Mouse (Mus musculus) lung, embryonic 16.5 days (tissue): ENCODE data around the gene Psmg3. TPM values are rescaled to one million over a fixed set of nuclear protein-coding genes. Genes with fewer than 3 reads are reported as not detected.

Experiments used
- ATAC-seq: fragments of 200-750 bp; cut with Nextera tagmentation; 2 replicates; pipeline ENCODE4 v1.8.0; 2017; ENCODE audit warnings: low read depth, mild to moderate bottlenecking, moderate library complexity
- H3K27ac ChIP-seq: fragments of 300-500 bp; sonication (generic); 2 replicates; pipeline ENCODE4 v1.5.1; 2014; ENCODE audit warnings: mild to moderate bottlenecking, control low read depth, low read length
- H3K27me3 ChIP-seq: fragments of 300-500 bp; sonication (generic); 2 replicates; pipeline ENCODE4 v1.6.1; 2014; ENCODE audit warnings: low read depth, low read length, mixed read lengths; ENCODE audit not compliant: control insufficient read depth, insufficient read depth
- H3K36me3 ChIP-seq: fragments of 300-500 bp; sonication (generic); 2 replicates; pipeline ENCODE4 v1.6.1; 2014; ENCODE audit warnings: low read length; ENCODE audit not compliant: control insufficient read depth, insufficient read depth
- H3K4me1 ChIP-seq: fragments of 300-500 bp; sonication (generic); replicated peaks from 2 replicates; pipeline ENCODE4 v1.6.1; 2014; ENCODE audit warnings: low read length, mixed read lengths; ENCODE audit not compliant: control insufficient read depth, insufficient read depth
- H3K4me2 ChIP-seq: fragments of 300-500 bp; sonication (generic); 2 replicates; pipeline ENCODE4 v1.6.1; 2014; ENCODE audit warnings: low read depth, low read length, control low read depth
- H3K4me3 ChIP-seq: fragments of 300-500 bp; sonication (generic); 2 replicates; pipeline ENCODE4 v1.5.1; 2014; ENCODE audit warnings: mild to moderate bottlenecking, low read length, control low read depth
- H3K9ac ChIP-seq: fragments of 300-500 bp; sonication (generic); 2 replicates; pipeline ENCODE4 v1.6.1; 2014; ENCODE audit warnings: low read length, control low read depth
- H3K9me3 ChIP-seq: fragments of 300-500 bp; sonication (generic); 2 replicates; pipeline ENCODE4 v1.6.1; 2016; ENCODE audit warnings: low read length; ENCODE audit not compliant: control insufficient read depth
- WGBS: fragments of 180-500 bp; shearing (Covaris S2); extraction: QIAGEN DNeasy Blood & Tissue Kit; methylation state at CpG from one replicate; pipeline ENCODE4 v1.1.7; 2014; 5-methylcytosine and 5-hydroxymethylcytosine counted together
- polyA plus RNA-seq: library from polyadenylated mRNA; unstranded; fragments of >200 nt; fragmentation: Nextera tagmentation; extraction: Ambion mirVana; gene quantifications from 2 replicates; pipeline ENCODE4 v1.2.1, GENCODE M21; 2015

Psmg3 gene
- polyA plus RNA-seq = 69.5 and 75.9 TPM in 2 replicates

- H3K27ac ChIP-seq = peak within 1 kb of the TSS; percentile 59
- H3K4me1 ChIP-seq = peaks cover 8% of the 10 kb centered on the region
- H3K9ac ChIP-seq = peak within 1 kb of the TSS; percentile 89
- peak; percentile 89 for ATAC-seq
- peak within 1 kb of the TSS; percentile 81 for H3K4me2 ChIP-seq
- no peaks in the 10 kb centered on the region for H3K9me3 ChIP-seq
- 1% methylated on average over 43 of the region's 43 CpGs for WGBS
- no peaks in the 10 kb centered on the region for H3K27me3 ChIP-seq
- peaks cover 17% of the 10 kb centered on the region for H3K36me3 ChIP-seq
- peak within 1 kb of the TSS; percentile 99 for H3K4me3 ChIP-seq
Measured at GRCm38 (mm10) chr5:139826357-139827055, at the start of gene Psmg3, which contains the start of gene Gm26938. TSS of gene Psmg3 (minus strand) at chr5:139826885. TSS of gene Gm26938 (minus strand) at chr5:139826407.

GRCm38 (mm10) chr5:139871526-139871925 lies 44.8 kb upstream of the Psmg3 start:
- ATAC-seq = no peak
- 72% methylated on average over 1 of the region's 1 CpGs for WGBS
- no peaks in the 10 kb centered on the region for H3K36me3 ChIP-seq

GRCm38 (mm10) chr5:139870886-139871285 lies 44.2 kb upstream of the Psmg3 start:
- no peak overlapping the region for H3K27ac ChIP-seq
- ATAC-seq = peak; percentile 68
- H3K9ac ChIP-seq = no peak overlapping the region
- H3K27me3 ChIP-seq = no peaks in the 10 kb centered on the region
- H3K36me3 ChIP-seq = no peaks in the 10 kb centered on the region
- H3K4me3 ChIP-seq = no peak overlapping the region
- no peaks in the 10 kb centered on the region for H3K9me3 ChIP-seq
- no peaks in the 10 kb centered on the region; the same call in 1 of the 2 replicates for H3K4me1 ChIP-seq
- WGBS = 11% methylated on average over 4 of the region's 4 CpGs
- H3K4me2 ChIP-seq = no peak overlapping the region

More at GRCm38 (mm10) chr5:139871526-139871925, 44.8 kb upstream of the Psmg3 start:
- Histone ChIP-seq H3K27me3 (no peaks in the 10 kb centered on the region), H3K27ac (no peak overlapping the region), H3K4me1 (no peaks in the 10 kb centered on the region; the same call in 1 of the 2 replicates), H3K9ac (no peak overlapping the region), H3K4me2 (no peak overlapping the region), H3K4me3 (no peak overlapping the region), H3K9me3 (no peaks in the 10 kb centered on the region)

- no peaks in the 10 kb centered on the region for H3K36me3 ChIP-seq
- ATAC-seq = peak; percentile 70; the same call in 1 of the 2 replicates
- no peak overlapping the region for H3K4me3 ChIP-seq
- H3K4me1 ChIP-seq = peaks cover 3% of the 10 kb centered on the region; the same call in 1 of the 2 replicates
- H3K4me2 ChIP-seq = no peak overlapping the region
- no peaks in the 10 kb centered on the region for H3K9me3 ChIP-seq
- no peak overlapping the region for H3K27ac ChIP-seq
- H3K9ac ChIP-seq = no peak overlapping the region
- H3K27me3 ChIP-seq = no peaks in the 10 kb centered on the region
- 16% methylated on average over 4 of the region's 4 CpGs for WGBS
Measured at GRCm38 (mm10) chr5:139862759-139863158, 36.1 kb upstream of the Psmg3 start.

GRCm38 (mm10) chr5:139860328-139861104 lies 33.8 kb upstream of the Psmg3 start:
- peaks cover 3% of the 10 kb centered on the region; the same call in 1 of the 2 replicates for H3K4me1 ChIP-seq
- H3K4me3 ChIP-seq = no peak overlapping the region
- WGBS = 59% methylated on average over 15 of the region's 15 CpGs
- H3K27me3 ChIP-seq = no peaks in the 10 kb centered on the region
- no peak overlapping the region for H3K4me2 ChIP-seq
- no peaks in the 10 kb centered on the region for H3K36me3 ChIP-seq
- H3K9ac ChIP-seq = no peak overlapping the region
- no peak overlapping the region for H3K27ac ChIP-seq
- ATAC-seq = no peak
- H3K9me3 ChIP-seq = no peaks in the 10 kb centered on the region

- Histone ChIP-seq H3K4me1 (no peaks in the 10 kb centered on the region), H3K36me3 (no peaks in the 10 kb centered on the region), H3K27ac (no peak overlapping the region), H3K4me2 (no peak overlapping the region), H3K4me3 (no peak overlapping the region), H3K9ac (no peak overlapping the region), H3K27me3 (no peaks in the 10 kb centered on the region), H3K9me3 (peaks cover 3% of the 10 kb centered on the region; the same call in 1 of the 2 replicates)
- WGBS = 65% methylated on average over 12 of the region's 12 CpGs
- ATAC-seq = no peak
Measured at GRCm38 (mm10) chr5:139849626-139850320, 23.1 kb upstream of the Psmg3 start.

- H3K4me1 ChIP-seq = no peaks in the 10 kb centered on the region
- H3K9ac ChIP-seq = no peak overlapping the region
- 37% methylated on average over 3 of the region's 3 CpGs for WGBS
- H3K4me3 ChIP-seq = no peak overlapping the region
- H3K27me3 ChIP-seq = no peaks in the 10 kb centered on the region
- ATAC-seq = no peak
- H3K27ac ChIP-seq = no peak overlapping the region
- no peaks in the 10 kb centered on the region for H3K36me3 ChIP-seq
- peaks cover 2% of the 10 kb centered on the region; the same call in 1 of the 2 replicates for H3K9me3 ChIP-seq
- no peak overlapping the region for H3K4me2 ChIP-seq
Measured at GRCm38 (mm10) chr5:139839142-139839541, 12.5 kb upstream of the Psmg3 start.

GRCm38 (mm10) chr5:139838476-139838892 lies 11.8 kb upstream of the Psmg3 start:
- peak; percentile 31; the same call in 1 of the 2 replicates for ATAC-seq
- WGBS = 21% methylated on average over 2 of the region's 2 CpGs

More at GRCm38 (mm10) chr5:139838476-139838892, 11.8 kb upstream of the Psmg3 start:
- Histone ChIP-seq H3K4me2 (no peak overlapping the region), H3K9me3 (no peaks in the 10 kb centered on the region), H3K36me3 (no peaks in the 10 kb centered on the region), H3K27ac (no peak overlapping the region), H3K4me1 (no peaks in the 10 kb centered on the region), H3K4me3 (no peak overlapping the region), H3K27me3 (no peaks in the 10 kb centered on the region), H3K9ac (no peak overlapping the region)
